Mouse (Mus musculus) cortical plate, adult 2 months (tissue): ENCODE results near the gene Fbxw11.

Experiments
- CTCF ChIP-seq: fragments of 200-500 bp; IDR thresholded peaks from 2 replicates; pipeline ENCODE4 v1.5.1; 2011; ENCODE audit warnings: mild to moderate bottlenecking, control low read depth, low read length; ENCODE audit not compliant: insufficient read depth; ENCODE audit errors: extremely low read depth
- POLR2A ChIP-seq: fragments of 200-500 bp; IDR thresholded peaks from 2 replicates; pipeline ENCODE4 v1.6.1; 2011; ENCODE audit warnings: mild to moderate bottlenecking, low read length, control low read depth; ENCODE audit not compliant: insufficient read depth; ENCODE audit errors: extremely low read depth

- TF ChIP-seq POLR2A, result no peak
- no peak for TF ChIP-seq CTCF
Measured at GRCm38 (mm10) chr11:32605907-32606306, 36.6 kb upstream of the Fbxw11 start.
